Mouse (Mus musculus): Measurements from ENCODE around the gene Fzr1. TPM values are rescaled to one million over a fixed set of nuclear protein-coding genes. Genes with fewer than 3 reads are reported as not detected.

Gene Fzr1
- polyA plus RNA-seq, 1 experiment from 2014 or later, result 90.9 TPM

DNA sequence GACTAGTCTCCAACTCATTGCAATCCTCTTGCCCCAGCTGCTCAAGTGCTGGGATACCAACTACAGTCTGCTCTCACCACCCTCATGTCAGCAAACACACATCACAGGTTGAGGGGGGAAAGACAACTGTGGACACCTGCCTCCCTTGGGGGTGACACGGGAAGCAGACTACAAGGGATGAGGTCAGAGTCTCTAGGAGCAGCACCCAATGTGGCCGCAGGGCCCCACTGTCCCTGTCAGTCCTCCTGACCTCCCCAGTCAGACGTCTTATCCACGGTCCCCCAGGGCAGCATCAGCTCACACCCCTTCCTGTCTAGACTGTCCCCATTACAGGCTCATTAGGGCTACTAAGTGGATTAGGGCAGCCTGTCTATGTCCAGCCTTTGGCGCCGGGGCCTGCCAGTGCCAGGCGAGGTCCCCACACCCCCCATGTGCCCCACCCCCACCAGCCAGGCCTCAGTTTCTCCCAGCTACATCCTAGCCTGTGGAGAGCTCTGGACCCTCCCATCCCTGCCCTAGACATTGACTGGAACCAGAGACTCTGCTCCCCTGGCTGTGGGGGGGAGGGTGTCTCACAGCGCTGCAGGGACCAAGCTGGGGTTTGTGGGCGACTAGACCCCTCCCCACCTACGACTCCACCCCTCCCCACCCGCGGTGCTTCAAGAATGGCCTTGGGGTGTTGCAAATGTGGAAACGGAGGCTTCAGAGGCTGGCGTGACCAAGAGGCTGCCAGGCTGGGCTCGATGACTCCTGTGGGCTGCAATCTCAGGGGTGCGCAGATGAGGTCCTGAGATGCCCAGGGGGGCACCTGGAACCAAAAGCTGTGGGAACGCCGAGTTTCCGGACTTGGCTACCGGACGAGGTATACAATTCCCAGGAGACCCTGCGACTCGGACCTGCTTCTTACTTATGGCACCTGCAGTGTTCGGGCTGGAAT, 28.5 kb upstream of the Fzr1 start:
- Histone ChIP-seq H3K4me1 (peaks cover 91% of the 10 kb centered on the region), H3K4me3 (peak overlapping the region; percentile 9; the same call in 1 of the 2 replicates), H3K36me3 (peaks cover 69% of the 10 kb centered on the region), H3K9me3 (no peaks in the 10 kb centered on the region), H3K4me2 (peak overlapping the region; percentile 30), H3K27me3 (no peaks in the 10 kb centered on the region; the same call in 1 of the 2 replicates), H3K9ac (0 out of 2 replicates have a peak overlapping the region, but pooled peaks have one; percentile 5), H3K27ac (no peak overlapping the region)
- ATAC-seq (ENCODE audit: insufficient number of reproducible peaks, low FRiP score, low TSS enrichment, low read depth), result no peak
- WGBS, result 30% methylated on average over 24 of the region's 24 CpGs

DNA sequence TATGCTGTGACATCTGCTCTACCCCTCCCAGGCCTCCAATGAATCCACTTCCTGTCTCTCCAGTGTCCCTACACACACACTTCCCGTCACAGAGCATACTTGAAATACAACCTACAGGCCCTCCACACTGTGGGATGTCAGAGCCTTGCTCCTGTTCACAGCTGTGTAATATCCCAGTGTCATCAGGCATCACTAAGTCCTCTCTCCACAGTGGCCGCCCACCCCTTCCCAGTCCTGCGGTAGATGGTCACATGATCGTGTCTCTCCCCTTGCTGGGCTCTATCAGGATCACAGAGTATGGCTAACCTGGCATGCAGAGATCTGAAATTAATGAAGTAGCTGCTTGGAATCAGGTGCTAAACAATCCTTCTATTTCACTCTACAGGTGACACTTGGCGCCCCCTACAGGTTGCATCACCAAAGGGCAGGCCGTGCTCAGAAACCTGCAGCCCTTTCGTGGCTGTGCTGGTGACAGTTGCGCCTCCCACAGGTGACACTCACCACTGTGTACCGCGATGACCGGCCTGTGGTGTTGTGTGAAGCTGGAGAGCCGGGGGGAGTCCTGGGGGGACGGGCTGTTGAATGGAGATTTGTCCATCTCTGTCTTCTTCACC, 27.4 kb upstream of the Fzr1 start:
- WGBS, result 50% methylated on average over 13 of the region's 13 CpGs
- H3K27me3 ChIP-seq, result no peaks in the 10 kb centered on the region; the same call in 1 of the 2 replicates
- no peak overlapping the region for H3K4me2 ChIP-seq
- no peak overlapping the region for H3K27ac ChIP-seq
- peaks cover 70% of the 10 kb centered on the region for H3K36me3 ChIP-seq
- no peak overlapping the region for H3K9ac ChIP-seq
- no peaks in the 10 kb centered on the region for H3K9me3 ChIP-seq
- H3K4me1 ChIP-seq, result peaks cover 90% of the 10 kb centered on the region
- no peak for ATAC-seq (ENCODE audit: insufficient number of reproducible peaks, low FRiP score, low TSS enrichment, low read depth)
- H3K4me3 ChIP-seq, result no peak overlapping the region

DNA sequence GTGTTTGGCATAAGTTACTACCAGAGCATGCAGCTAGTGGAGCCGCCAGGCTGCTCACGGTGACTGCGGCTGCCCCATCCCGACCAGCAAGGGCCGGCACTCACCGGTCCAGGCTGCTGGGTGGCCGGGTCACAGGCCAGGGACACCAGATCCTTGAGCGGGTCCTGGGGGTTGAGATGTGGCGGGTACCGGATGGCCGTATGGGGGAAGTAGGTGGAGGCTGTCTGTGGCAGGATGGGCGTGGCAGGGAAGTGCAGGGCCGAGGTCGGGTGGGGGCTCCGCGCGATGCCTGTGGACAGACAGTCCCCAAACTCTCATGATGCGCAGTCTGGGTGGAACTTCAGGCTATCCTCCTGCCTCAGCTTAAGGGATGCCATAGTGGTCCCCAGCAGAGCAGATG, 26.4 kb upstream of the Fzr1 start:
- Histone ChIP-seq H3K4me3 (no peak overlapping the region), H3K27ac (peak overlapping the region; percentile 62; the same call in 1 of the 2 replicates), H3K4me1 (peaks cover 87% of the 10 kb centered on the region), H3K27me3 (no peaks in the 10 kb centered on the region; the same call in 1 of the 2 replicates), H3K36me3 (peaks cover 75% of the 10 kb centered on the region), H3K4me2 (no peak overlapping the region), H3K9ac (no peak overlapping the region), H3K9me3 (no peaks in the 10 kb centered on the region)
- no peak for ATAC-seq (ENCODE audit: insufficient number of reproducible peaks, low FRiP score, low TSS enrichment, low read depth)
- WGBS, result 54% methylated on average over 18 of the region's 18 CpGs

DNA sequence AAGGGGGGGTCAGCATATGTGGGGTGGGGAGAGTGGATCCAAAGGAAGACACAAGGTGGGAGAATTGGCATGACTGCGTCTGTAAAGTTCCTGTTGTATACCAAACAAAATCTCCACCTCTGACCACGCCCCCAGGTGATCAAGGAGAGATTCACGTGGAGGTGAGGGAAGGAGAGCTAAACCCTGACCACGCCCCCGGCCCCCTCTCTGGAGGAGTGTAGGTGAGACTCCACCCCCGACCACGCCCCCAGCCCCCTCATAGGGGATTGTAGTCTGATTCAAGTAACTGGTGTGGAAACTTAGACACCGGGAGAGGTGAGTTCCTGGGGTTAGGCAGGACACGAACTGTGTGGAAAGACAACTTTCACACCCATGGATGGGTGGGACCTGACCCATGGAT, 25.8 kb upstream of the Fzr1 start:
- H3K36me3 ChIP-seq, result peaks cover 82% of the 10 kb centered on the region
- 21% methylated on average over 9 of the region's 9 CpGs for WGBS
- no peak overlapping the region for H3K27ac ChIP-seq
- H3K27me3 ChIP-seq, result no peaks in the 10 kb centered on the region; the same call in 1 of the 2 replicates
- no peak overlapping the region for H3K4me2 ChIP-seq
- H3K4me3 ChIP-seq, result no peak overlapping the region
- H3K4me1 ChIP-seq, result peaks cover 81% of the 10 kb centered on the region
- no peak overlapping the region for H3K9ac ChIP-seq
- no peaks in the 10 kb centered on the region for H3K9me3 ChIP-seq
- no peak for ATAC-seq (ENCODE audit: insufficient number of reproducible peaks, low FRiP score, low TSS enrichment, low read depth)

- Histone ChIP-seq H3K4me1 (peaks cover 75% of the 10 kb centered on the region), H3K27me3 (no peaks in the 10 kb centered on the region; the same call in 1 of the 2 replicates), H3K9ac (0 out of 2 replicates have a peak overlapping the region, but pooled peaks have one; percentile 17), H3K4me3 (no peak overlapping the region), H3K27ac (peak overlapping the region; percentile 93), H3K4me2 (no peak overlapping the region), H3K9me3 (no peaks in the 10 kb centered on the region), H3K36me3 (peaks cover 81% of the 10 kb centered on the region)
- WGBS, result 59% methylated on average over 10 of the region's 10 CpGs
- no peak for ATAC-seq (ENCODE audit: insufficient number of reproducible peaks, low FRiP score, low TSS enrichment, low read depth)
Observed at GRCm38 (mm10) chr10:81403511-81403910, 25.2 kb upstream of the Fzr1 start.

GRCm38 (mm10) chr10:81402227-81402765, 24.0 kb upstream of the Fzr1 start:
- H3K4me2 ChIP-seq, result peak overlapping the region; percentile 30
- peak overlapping the region; percentile 5; the same call in 1 of the 2 replicates for H3K4me3 ChIP-seq
- H3K27ac ChIP-seq, result peak overlapping the region; percentile 93
- H3K9me3 ChIP-seq, result no peaks in the 10 kb centered on the region
- 16% methylated on average over 7 of the region's 7 CpGs for WGBS
- peaks cover 81% of the 10 kb centered on the region for H3K36me3 ChIP-seq
- H3K9ac ChIP-seq, result 0 out of 2 replicates have a peak overlapping the region, but pooled peaks have one; percentile 10
- no peak for ATAC-seq (ENCODE audit: insufficient number of reproducible peaks, low FRiP score, low TSS enrichment, low read depth)
- peaks cover 70% of the 10 kb centered on the region for H3K4me1 ChIP-seq
- no peaks in the 10 kb centered on the region for H3K27me3 ChIP-seq

DNA sequence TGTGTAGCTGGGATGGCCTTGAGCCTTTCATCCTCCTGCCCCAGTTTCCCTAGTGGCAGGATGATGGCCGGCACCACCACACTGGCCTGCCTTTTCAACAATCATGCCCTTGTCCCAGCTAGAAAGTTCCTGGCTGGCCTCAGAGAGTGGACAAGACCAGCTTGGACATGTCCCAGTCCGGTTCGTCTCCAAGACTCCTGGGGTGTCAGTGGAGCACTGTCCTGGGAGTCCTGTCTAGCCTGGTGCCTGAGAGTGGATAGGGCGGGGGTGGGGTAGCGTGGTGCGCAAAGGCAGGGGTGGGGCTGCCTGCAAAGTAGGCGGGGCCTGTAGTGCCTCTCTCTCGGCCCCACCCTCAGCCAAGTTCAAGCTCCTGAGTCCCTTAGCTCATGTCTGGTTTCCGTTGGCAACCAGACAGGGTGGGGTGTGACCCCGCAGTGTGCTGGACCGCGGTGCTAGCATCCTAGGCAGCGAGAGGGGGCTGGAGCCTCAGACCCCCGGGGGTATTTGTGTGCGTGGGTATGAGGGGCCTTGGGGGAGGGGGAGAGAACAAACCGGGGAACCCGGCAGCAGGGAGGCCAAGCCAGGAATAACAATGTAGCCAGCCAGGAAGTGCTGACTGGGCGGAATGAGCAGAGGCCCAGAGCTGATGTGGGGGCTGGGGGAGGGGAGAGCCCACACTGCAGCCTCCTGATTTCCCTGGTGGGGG, 23.4 kb upstream of the Fzr1 start:
- ATAC-seq (ENCODE audit: insufficient number of reproducible peaks, low FRiP score, low TSS enrichment, low read depth), result peak; percentile 90
- Histone ChIP-seq H3K27ac (peak overlapping the region; percentile 93), H3K9ac (0 out of 2 replicates have a peak overlapping the region, but pooled peaks have one; percentile 10), H3K4me1 (peaks cover 66% of the 10 kb centered on the region), H3K4me3 (peak overlapping the region; percentile 5; the same call in 1 of the 2 replicates), H3K9me3 (no peaks in the 10 kb centered on the region), H3K27me3 (no peaks in the 10 kb centered on the region), H3K36me3 (peaks cover 80% of the 10 kb centered on the region), H3K4me2 (peak overlapping the region; percentile 30)
- 7% methylated on average over 18 of the region's 18 CpGs for WGBS

DNA sequence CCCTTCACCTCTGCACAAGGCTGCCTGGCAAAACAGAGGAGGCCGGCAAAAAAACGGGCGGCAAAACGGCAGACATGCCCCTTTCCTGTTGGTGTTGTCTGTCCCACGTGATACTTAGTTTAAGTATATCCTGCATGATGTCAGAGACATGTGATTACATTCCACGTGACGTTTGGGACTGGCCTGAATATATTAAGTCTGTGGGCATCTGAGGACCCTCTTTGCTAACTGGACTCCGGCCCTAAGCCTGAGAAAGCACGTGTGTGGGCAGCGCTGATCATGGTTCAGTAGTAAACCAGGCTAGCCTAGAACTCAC, 22.8 kb upstream of the Fzr1 start:
- ATAC-seq (ENCODE audit: insufficient number of reproducible peaks, low FRiP score, low TSS enrichment, low read depth), result no peak
- H3K27me3 ChIP-seq, result no peaks in the 10 kb centered on the region
- WGBS, result 28% methylated on average over 10 of the region's 10 CpGs
- no peak overlapping the region for H3K4me3 ChIP-seq
- H3K4me1 ChIP-seq, result peaks cover 66% of the 10 kb centered on the region
- no peak overlapping the region for H3K9ac ChIP-seq
- H3K4me2 ChIP-seq, result no peak overlapping the region
- no peaks in the 10 kb centered on the region for H3K9me3 ChIP-seq
- peak overlapping the region; percentile 93 for H3K27ac ChIP-seq
- peaks cover 77% of the 10 kb centered on the region for H3K36me3 ChIP-seq

GRCm38 (mm10) chr10:81400371-81401204, 22.3 kb upstream of the Fzr1 start:
- Histone ChIP-seq H3K4me1 (peaks cover 67% of the 10 kb centered on the region), H3K9me3 (no peaks in the 10 kb centered on the region), H3K27ac (peak overlapping the region; percentile 93; the same call in 1 of the 2 replicates), H3K27me3 (no peaks in the 10 kb centered on the region), H3K4me3 (no peak overlapping the region), H3K4me2 (no peak overlapping the region), H3K36me3 (peaks cover 71% of the 10 kb centered on the region), H3K9ac (no peak overlapping the region)
- 56% methylated on average over 22 of the region's 22 CpGs for WGBS
- no peak for ATAC-seq (ENCODE audit: insufficient number of reproducible peaks, low FRiP score, low TSS enrichment, low read depth)

GRCm38 (mm10) chr10:81399798-81400308, 21.5 kb upstream of the Fzr1 start:
- H3K27ac ChIP-seq, result no peak overlapping the region
- no peak overlapping the region for H3K4me2 ChIP-seq
- no peaks in the 10 kb centered on the region for H3K9me3 ChIP-seq
- ATAC-seq (ENCODE audit: insufficient number of reproducible peaks, low FRiP score, low TSS enrichment, low read depth), result no peak
- 81% methylated on average over 18 of the region's 18 CpGs for WGBS
- no peak overlapping the region for H3K4me3 ChIP-seq
- H3K4me1 ChIP-seq, result peaks cover 70% of the 10 kb centered on the region
- H3K27me3 ChIP-seq, result no peaks in the 10 kb centered on the region
- H3K36me3 ChIP-seq, result peaks cover 66% of the 10 kb centered on the region
- H3K9ac ChIP-seq, result no peak overlapping the region

Data from limb, embryonic 15.5 days (tissue).